Mouse (Mus musculus): ENCODE results near the gene Mroh2a. TPM values are rescaled to one million over a fixed set of nuclear protein-coding genes. Genes with fewer than 3 reads are reported as not detected.

The Mroh2a gene
- polyA plus RNA-seq, 1 experiment from 2014 or later, result 1.0 TPM

GRCm38 (mm10) chr1:88275078-88275680 lies 48.4 kb downstream of the Mroh2a start:
- peaks cover 36% of the 10 kb centered on the region for H3K36me3 ChIP-seq (ENCODE audit: control insufficient read depth, insufficient read depth, low read length)
- H3K27me3 ChIP-seq (ENCODE audit: control insufficient read depth, insufficient read depth, low read depth, low read length), result no peaks in the 10 kb centered on the region
- WGBS, result 69% methylated on average over 13 of the region's 13 CpGs
- no peak overlapping the region for H3K4me3 ChIP-seq (ENCODE audit: low read length)
- H3K4me1 ChIP-seq (replicated peaks; ENCODE audit: control insufficient read depth, insufficient read depth, low read length), result peaks cover 18% of the 10 kb centered on the region
- H3K9me3 ChIP-seq (ENCODE audit: control insufficient read depth, low read length), result no peaks in the 10 kb centered on the region
- H3K27ac ChIP-seq (ENCODE audit: low read length), result no peak overlapping the region
- no peak for ATAC-seq (ENCODE audit: low read depth)
- H3K9ac ChIP-seq (ENCODE audit: low read length), result no peak overlapping the region
- peak overlapping the region; percentile 63 for H3K4me2 ChIP-seq (ENCODE audit: low read depth, low read length)

DNA sequence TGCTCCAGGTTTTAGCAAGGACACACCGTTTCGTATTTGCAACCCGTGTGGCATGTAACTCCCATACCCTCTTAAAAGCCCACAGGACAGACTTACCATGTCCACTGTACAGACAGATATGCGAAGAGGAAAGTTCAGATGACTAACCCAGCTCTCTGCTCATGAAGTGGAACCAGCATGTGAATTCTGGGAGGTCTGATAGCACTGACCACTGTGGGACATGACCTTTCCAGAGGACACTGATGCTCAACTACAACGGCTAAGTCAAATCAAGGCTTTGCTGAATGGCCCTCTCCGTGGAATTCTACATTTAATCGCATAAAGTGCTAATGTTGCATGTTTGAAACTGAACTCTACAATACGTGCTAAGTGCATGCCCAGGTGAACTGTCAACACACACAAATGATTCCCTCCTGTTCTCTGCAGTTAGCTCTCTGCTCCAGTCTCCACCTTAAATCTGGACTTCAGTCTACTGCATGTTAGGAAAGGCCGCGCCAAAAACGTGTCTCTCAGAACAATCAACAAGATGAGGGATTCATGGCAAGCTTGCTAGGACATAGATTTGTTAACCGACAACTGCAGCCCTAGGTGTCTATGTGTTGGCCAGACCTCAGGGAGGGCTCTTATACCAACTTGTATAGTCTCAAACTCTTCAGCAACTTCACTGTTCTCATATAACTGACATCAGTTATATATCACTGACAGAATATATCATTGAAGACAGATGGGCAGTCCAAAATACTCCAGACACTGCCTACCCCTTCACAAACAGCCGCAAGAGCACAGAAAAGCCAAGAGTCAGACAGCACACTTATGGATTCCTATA lies 49.1 kb downstream of the Mroh2a start:
- H3K27me3 ChIP-seq (ENCODE audit: control insufficient read depth, insufficient read depth, low read depth, low read length), result no peaks in the 10 kb centered on the region
- no peaks in the 10 kb centered on the region for H3K9me3 ChIP-seq (ENCODE audit: control insufficient read depth, low read length)
- peaks cover 18% of the 10 kb centered on the region for H3K4me1 ChIP-seq (replicated peaks; ENCODE audit: control insufficient read depth, insufficient read depth, low read length)
- 59% methylated on average over 13 of the region's 13 CpGs for whole genome bisulfite sequencing
- H3K27ac ChIP-seq (ENCODE audit: low read length), result no peak overlapping the region
- peaks cover 36% of the 10 kb centered on the region for H3K36me3 ChIP-seq (ENCODE audit: control insufficient read depth, insufficient read depth, low read length)
- peak overlapping the region; percentile 63 for H3K4me2 ChIP-seq (ENCODE audit: low read depth, low read length)
- peak overlapping the region; percentile 85 for H3K9ac ChIP-seq (ENCODE audit: low read length)
- no peak for ATAC-seq (ENCODE audit: low read depth)
- H3K4me3 ChIP-seq (ENCODE audit: low read length), result peak overlapping the region; percentile 57

- H3K27ac ChIP-seq (ENCODE audit: low read length), result peak overlapping the region; percentile 89
- peak overlapping the region; percentile 63 for H3K4me2 ChIP-seq (ENCODE audit: low read depth, low read length)
- H3K4me1 ChIP-seq (replicated peaks; ENCODE audit: control insufficient read depth, insufficient read depth, low read length), result peaks cover 18% of the 10 kb centered on the region
- no peaks in the 10 kb centered on the region for H3K27me3 ChIP-seq (ENCODE audit: control insufficient read depth, insufficient read depth, low read depth, low read length)
- 16% methylated on average over 10 of the region's 10 CpGs for WGBS
- peak overlapping the region; percentile 57 for H3K4me3 ChIP-seq (ENCODE audit: low read length)
- H3K36me3 ChIP-seq (ENCODE audit: control insufficient read depth, insufficient read depth, low read length), result peaks cover 31% of the 10 kb centered on the region
- H3K9ac ChIP-seq (ENCODE audit: low read length), result peak overlapping the region; percentile 85
- no peaks in the 10 kb centered on the region for H3K9me3 ChIP-seq (ENCODE audit: control insufficient read depth, low read length)
- ATAC-seq (ENCODE audit: low read depth), result peak; percentile 32
Measured at GRCm38 (mm10) chr1:88276524-88277097, 49.8 kb downstream of the Mroh2a start.

- WGBS, result under 1% methylated on average over 50 of the region's 50 CpGs
Measured at GRCm38 (mm10) chr1:88277098-88277817, 50.5 kb downstream of the Mroh2a start, which contains the start of the genes Hjurp and Trpm8. TSS of gene Hjurp (minus strand) at chr1:88277633. TSS of gene Trpm8 (plus strand) at chr1:88277661.

DNA sequence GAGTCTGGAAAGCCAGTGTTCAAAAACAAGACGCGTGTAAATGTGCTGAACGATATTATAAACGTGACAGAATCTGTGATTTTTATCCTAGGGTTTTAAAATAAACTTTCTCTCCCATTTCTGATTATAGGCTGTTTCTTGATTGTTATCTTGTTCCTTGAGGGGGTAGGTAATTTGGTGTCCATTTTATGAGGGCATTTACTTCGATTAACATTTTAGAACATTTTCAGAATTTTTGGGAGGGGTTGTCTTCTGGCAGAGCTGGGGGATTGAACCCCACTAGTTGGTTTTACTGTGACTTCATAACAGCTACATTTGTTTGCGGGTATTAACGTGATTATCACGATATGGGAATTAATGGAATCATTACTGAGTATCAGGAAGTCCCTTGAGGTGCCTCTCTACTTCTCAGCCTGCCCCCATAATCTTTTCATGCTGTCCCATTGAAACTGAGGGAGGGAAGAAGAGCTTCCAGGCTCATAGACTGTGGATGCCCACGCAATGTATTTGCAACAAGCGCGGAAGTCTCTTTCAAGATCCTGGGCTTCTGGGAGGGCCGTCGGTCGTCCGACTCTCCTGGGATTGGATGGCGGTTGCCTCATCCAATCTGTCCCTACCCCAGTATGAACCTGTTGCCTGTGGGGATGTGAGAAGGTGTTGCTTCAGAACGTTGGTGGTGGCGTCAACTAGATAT lies 51.2 kb downstream of the Mroh2a start:
- Histone ChIP-seq H3K27ac (ENCODE audit: low read length) (peak overlapping the region; percentile 3; the same call in 1 of the 2 replicates), H3K9ac (ENCODE audit: low read length) (peak overlapping the region; percentile 85), H3K4me2 (ENCODE audit: low read depth, low read length) (peak overlapping the region; percentile 63), H3K4me3 (ENCODE audit: low read length) (peak overlapping the region; percentile 57), H3K27me3 (ENCODE audit: control insufficient read depth, insufficient read depth, low read depth, low read length) (no peaks in the 10 kb centered on the region), H3K36me3 (ENCODE audit: control insufficient read depth, insufficient read depth, low read length) (peaks cover 19% of the 10 kb centered on the region), H3K9me3 (ENCODE audit: control insufficient read depth, low read length) (peaks cover 1% of the 10 kb centered on the region; the same call in 1 of the 2 replicates), H3K4me1 (replicated peaks; ENCODE audit: control insufficient read depth, insufficient read depth, low read length) (peaks cover 18% of the 10 kb centered on the region)
- 0 out of 2 replicates have a peak, but pooled peaks have one; percentile 0 for ATAC-seq (ENCODE audit: low read depth)
- 64% methylated on average over 18 of the region's 18 CpGs for WGBS

More at GRCm38 (mm10) chr1:88277098-88277817, 50.5 kb downstream of the Mroh2a start, which contains the start of the genes Hjurp and Trpm8:
- Histone ChIP-seq H3K4me1 (replicated peaks; ENCODE audit: control insufficient read depth, insufficient read depth, low read length) (peaks cover 18% of the 10 kb centered on the region), H3K27ac (ENCODE audit: low read length) (peak within 1 kb of the TSS; percentile 89), H3K4me2 (ENCODE audit: low read depth, low read length) (peak within 1 kb of the TSS; percentile 63), H3K27me3 (ENCODE audit: control insufficient read depth, insufficient read depth, low read depth, low read length) (no peaks in the 10 kb centered on the region), H3K4me3 (ENCODE audit: low read length) (peak within 1 kb of the TSS; percentile 57), H3K36me3 (ENCODE audit: control insufficient read depth, insufficient read depth, low read length) (peaks cover 25% of the 10 kb centered on the region), H3K9me3 (ENCODE audit: control insufficient read depth, low read length) (no peaks in the 10 kb centered on the region), H3K9ac (ENCODE audit: low read length) (peak within 1 kb of the TSS; percentile 85)
- peak; percentile 96 for ATAC-seq (ENCODE audit: low read depth)

DNA sequence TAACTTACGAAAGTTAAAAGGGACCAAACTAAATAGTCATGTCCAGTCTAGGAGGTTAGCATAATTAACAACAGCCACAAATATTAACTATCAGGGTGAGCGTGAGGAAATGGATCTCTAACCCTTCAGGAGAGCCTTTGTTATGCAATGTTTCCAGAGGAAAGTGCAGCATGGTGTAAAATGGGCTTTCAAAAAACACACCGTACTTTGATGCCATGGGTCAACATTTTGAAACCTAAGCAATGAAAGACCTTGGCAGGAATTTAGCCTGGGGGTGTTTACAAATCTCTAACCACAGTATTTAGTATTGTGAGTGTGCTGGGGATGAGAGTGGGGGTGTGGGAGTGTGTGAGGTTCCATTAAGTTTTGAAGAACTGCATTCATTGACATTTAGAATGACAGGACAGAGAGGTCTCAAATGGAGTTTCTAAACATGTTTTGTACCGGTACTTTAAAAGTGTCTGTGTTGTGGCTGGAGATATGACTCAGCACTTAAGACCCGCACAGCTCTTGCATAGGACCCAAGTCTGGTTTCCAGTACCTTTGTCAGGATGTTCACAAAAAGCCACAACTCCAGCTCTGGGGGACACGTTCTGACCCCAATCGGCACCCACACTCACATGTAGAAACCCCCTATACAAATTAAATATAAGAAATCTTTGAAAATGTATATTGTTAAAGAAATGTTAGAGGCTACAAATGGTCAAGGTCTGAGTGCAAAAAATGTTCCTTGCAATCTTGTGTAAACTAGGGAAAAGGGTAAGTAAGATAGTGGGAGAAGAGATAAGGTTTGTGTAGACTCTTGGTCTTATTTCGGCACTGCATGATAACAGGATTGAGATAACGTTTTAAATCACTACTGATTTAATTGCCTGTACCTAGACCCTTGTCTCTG lies 52.6 kb downstream of the Mroh2a start:
- H3K4me1 ChIP-seq (replicated peaks; ENCODE audit: control insufficient read depth, insufficient read depth, low read length), result peaks cover 18% of the 10 kb centered on the region
- H3K9ac ChIP-seq (ENCODE audit: low read length), result no peak overlapping the region
- WGBS, result 53% methylated on average over 9 of the region's 9 CpGs
- peaks cover 12% of the 10 kb centered on the region; the same call in 1 of the 2 replicates for H3K9me3 ChIP-seq (ENCODE audit: control insufficient read depth, low read length)
- H3K27me3 ChIP-seq (ENCODE audit: control insufficient read depth, insufficient read depth, low read depth, low read length), result no peaks in the 10 kb centered on the region
- ATAC-seq (ENCODE audit: low read depth), result no peak
- peaks cover 7% of the 10 kb centered on the region for H3K36me3 ChIP-seq (ENCODE audit: control insufficient read depth, insufficient read depth, low read length)
- H3K4me3 ChIP-seq (ENCODE audit: low read length), result no peak overlapping the region
- H3K27ac ChIP-seq (ENCODE audit: low read length), result no peak overlapping the region
- no peak overlapping the region for H3K4me2 ChIP-seq (ENCODE audit: low read depth, low read length)

- WGBS, result 67% methylated on average over 15 of the region's 15 CpGs
- H3K4me2 ChIP-seq (ENCODE audit: low read depth, low read length), result no peak overlapping the region
Measured at GRCm38 (mm10) chr1:88280006-88280690, 53.4 kb downstream of the Mroh2a start.

More at GRCm38 (mm10) chr1:88280006-88280690, 53.4 kb downstream of the Mroh2a start:
- peaks cover 19% of the 10 kb centered on the region for H3K9me3 ChIP-seq (ENCODE audit: control insufficient read depth, low read length)
- H3K4me1 ChIP-seq (replicated peaks; ENCODE audit: control insufficient read depth, insufficient read depth, low read length), result peaks cover 18% of the 10 kb centered on the region
- ATAC-seq (ENCODE audit: low read depth), result no peak
- no peak overlapping the region for H3K9ac ChIP-seq (ENCODE audit: low read length)
- H3K4me3 ChIP-seq (ENCODE audit: low read length), result no peak overlapping the region
- H3K36me3 ChIP-seq (ENCODE audit: control insufficient read depth, insufficient read depth, low read length), result no peaks in the 10 kb centered on the region; the same call in 1 of the 2 replicates
- H3K27me3 ChIP-seq (ENCODE audit: control insufficient read depth, insufficient read depth, low read depth, low read length), result no peaks in the 10 kb centered on the region
- H3K27ac ChIP-seq (ENCODE audit: low read length), result no peak overlapping the region
